ENCODE assay signal across 9 mouse cellular contexts in genomic region chr5:140506096-140506794, GRCm38 (mm10). TPM values are rescaled to one million over a fixed set of nuclear protein-coding genes. Genes with fewer than 3 reads are reported as not detected.
DNase-seq lines count a peak whose midpoint lies in the region; ATAC-seq lines count a peak whose summit lies in the region.
"Had no signal": no experiment of that assay in that cellular context is flagged by ENCODE, and none has a peak within 500 bp of the region (broad histone marks: within the 10 kb centered on the region; RNA-seq: fewer than 3 reads in every experiment).

No protein-coding gene starts in this region.

- WGBS in embryonic facial prominence, embryonic 10.5 days = 43% methylated on average over 22 of the region's 22 CpGs
- 34% methylated on average over 22 of the region's 22 CpGs for WGBS in hindbrain, embryonic 16.5 days
- 50% methylated on average over 22 of the region's 22 CpGs for WGBS in midbrain, embryonic 10.5 days

- H3K4me3 ChIP-seq in embryonic facial prominence, embryonic 10.5 days = peak overlapping the region; percentile 75
- H3K4me3 ChIP-seq in hindbrain, embryonic 16.5 days (ENCODE audit: low read length) = peak overlapping the region; percentile 74
- peak overlapping the region; percentile 63 for H3K4me3 ChIP-seq in midbrain, embryonic 10.5 days

- ATAC-seq in hindbrain, embryonic 16.5 days = peak; percentile 2; the same call in 1 of the 2 replicates

- peak; percentile 16 for DNase-seq in gastrocnemius, postnatal 10 days
- no peak for DNase-seq in gastrocnemius, postnatal 4 days (ENCODE audit: low spot score in 2 of 2)
- DNase-seq in 416B (ENCODE audit: low read depth) (peak; percentile 80), MN1 (ENCODE audit: low spot score) (no peak)
- DNase-seq in embryonic facial prominence, embryonic 10.5 days (ENCODE audit: low spot score) = no peak
- DNase-seq in midbrain, embryonic 10.5 days (ENCODE audit: low spot score) = no peak
- no peak for DNase-seq in cerebellum, adult 18-20 months

- peak overlapping the region; percentile 75 for H3K4me2 ChIP-seq in hindbrain, embryonic 16.5 days (ENCODE audit: low read length)

- no peaks in the 10 kb centered on the region for H3K36me3 ChIP-seq in embryonic facial prominence, embryonic 10.5 days (replicated peaks)
- no peaks in the 10 kb centered on the region for H3K36me3 ChIP-seq in hindbrain, embryonic 16.5 days (ENCODE audit: control insufficient read depth, insufficient read depth, low read length)
- no peaks in the 10 kb centered on the region for H3K36me3 ChIP-seq in midbrain, embryonic 10.5 days

- H3K9ac ChIP-seq in hindbrain, embryonic 16.5 days (ENCODE audit: low read depth, low read length) = peak overlapping the region; percentile 81

- H3K4me1 ChIP-seq in embryonic facial prominence, embryonic 10.5 days = peaks cover 77% of the 10 kb centered on the region
- H3K4me1 ChIP-seq in hindbrain, embryonic 16.5 days (ENCODE audit: control insufficient read depth, insufficient read depth, low read depth, low read length) = peaks cover 39% of the 10 kb centered on the region
- H3K4me1 ChIP-seq in midbrain, embryonic 10.5 days = peaks cover 83% of the 10 kb centered on the region

- H3K9me3 ChIP-seq in embryonic facial prominence, embryonic 10.5 days = no peaks in the 10 kb centered on the region
- no peaks in the 10 kb centered on the region for H3K9me3 ChIP-seq in hindbrain, embryonic 16.5 days (ENCODE audit: control insufficient read depth, low read length)
- no peaks in the 10 kb centered on the region for H3K9me3 ChIP-seq in midbrain, embryonic 10.5 days (replicated peaks)

- peak overlapping the region; percentile 88 for H3K27ac ChIP-seq in embryonic facial prominence, embryonic 10.5 days (replicated peaks)
- H3K27ac ChIP-seq in hindbrain, embryonic 16.5 days (ENCODE audit: low read depth, low read length) = peak overlapping the region; percentile 83; the same call in 1 of the 2 replicates
- H3K27ac ChIP-seq in midbrain, embryonic 10.5 days (replicated peaks) = peak overlapping the region; percentile 85

- H3K27me3 ChIP-seq in embryonic facial prominence, embryonic 10.5 days (replicated peaks; ENCODE audit: low read depth, poor library complexity, severe bottlenecking) = no peaks in the 10 kb centered on the region
- peaks cover 2% of the 10 kb centered on the region; the same call in 1 of the 2 replicates for H3K27me3 ChIP-seq in hindbrain, embryonic 16.5 days (replicated peaks; ENCODE audit: control insufficient read depth, insufficient read depth, low read length)
- peaks cover 23% of the 10 kb centered on the region for H3K27me3 ChIP-seq in midbrain, embryonic 10.5 days (ENCODE audit: low read depth, poor library complexity, severe bottlenecking)

RNA-seq across cellular contexts. Expression of gene Chst12, which starts 0.9 kb away (rescaled TPM):
- 10 to 100 TPM in 1 of 2 experiments, 1 to 10 TPM in 1; 9.6 to 14.5 TPM for total RNA-seq in gastrocnemius, postnatal 10 days (2021)
- total RNA-seq in gastrocnemius, postnatal 4 days (2021) = 10 to 100 TPM; 17.3 to 18.4 TPM
- polyA plus RNA-seq in embryonic facial prominence, embryonic 10.5 days (2016; fragmentation: Nextera tagmentation; extraction: Ambion mirVana) = 15.7 and 16.8 TPM in 2 replicates
- polyA plus RNA-seq in hindbrain, embryonic 16.5 days (2015; fragmentation: Nextera tagmentation; extraction: Ambion mirVana) = 27.6 and 30.3 TPM in 2 replicates
- 14.7 and 16.1 TPM in 2 replicates for polyA plus RNA-seq in midbrain, embryonic 10.5 days (2016; fragmentation: Nextera tagmentation; extraction: Ambion mirVana)

RNA-seq across cellular contexts. Expression of gene Grifin, which starts 58.6 kb away (rescaled TPM):
- total RNA-seq in gastrocnemius, postnatal 10 days (2021) = not detected
- not detected for total RNA-seq in gastrocnemius, postnatal 4 days (2021)
- polyA plus RNA-seq in embryonic facial prominence, embryonic 10.5 days (2016; fragmentation: Nextera tagmentation; extraction: Ambion mirVana) = not detected in 2 replicates
- polyA plus RNA-seq in hindbrain, embryonic 16.5 days (2015; fragmentation: Nextera tagmentation; extraction: Ambion mirVana) = 0.36 TPM in 1 of 2 replicates, not detected in the other
- 0.62 and 0.63 TPM in 2 replicates for polyA plus RNA-seq in midbrain, embryonic 10.5 days (2016; fragmentation: Nextera tagmentation; extraction: Ambion mirVana)
- total RNA-seq: left cerebral cortex, adult 18-20 months had no signal

Comparison
In these comparisons a context has a peak if more than half of its experiments do, and no peak if none do; other contexts are left out.
1. DNase-seq: peak in gastrocnemius, postnatal 10 days (single experiment) and 416B (single experiment); none in gastrocnemius, postnatal 4 days (0 of 2), embryonic facial prominence, embryonic 10.5 days (single experiment), midbrain, embryonic 10.5 days (single experiment), MN1 (single experiment) and cerebellum, adult 18-20 months (0 of 2).
2. Peak in every context shown above with its lines, with median percentiles within 50 percentile points of each other: H3K27ac ChIP-seq and H3K4me3 ChIP-seq.